Comparison of ENCODE assay signal across 25 mouse cellular contexts in the genomic region with DNA sequence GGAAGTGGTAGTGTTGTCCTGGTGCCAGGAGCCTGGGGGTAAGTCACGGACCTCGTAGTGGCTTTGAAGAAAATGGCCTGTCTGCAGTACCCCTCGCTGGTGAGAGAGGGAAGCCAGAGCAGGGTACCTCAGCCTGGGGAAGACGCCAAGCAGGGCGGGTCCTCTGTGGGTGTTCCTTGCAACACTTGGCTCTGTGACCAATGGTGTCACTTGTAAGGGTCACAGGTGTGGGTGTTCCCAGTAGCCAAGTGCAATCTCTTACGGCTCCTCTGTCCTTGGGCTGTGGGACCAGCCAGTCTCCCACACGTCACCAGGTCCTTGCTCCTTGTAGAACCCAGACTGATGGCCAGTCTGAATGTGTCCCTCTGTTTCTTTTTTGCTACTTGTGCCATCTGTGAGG. TPM values are rescaled to one million over a fixed set of nuclear protein-coding genes. Genes with fewer than 3 reads are reported as not detected.
"Had no signal": no experiment of that assay in that cellular context is flagged by ENCODE, and none has a peak within 500 bp of the region (broad histone marks: within the 10 kb centered on the region; RNA-seq: fewer than 3 reads in every experiment).

Aqp12 (plus strand) TSS at position 274 of the 400 bp plus-strand sequence.

- H3K27me3 ChIP-seq: limb, embryonic 12.5 days; lung, embryonic 15.5 days; midbrain, embryonic 13.5 days; neural tube, embryonic 13.5 days had no signal

- H3K36me3 ChIP-seq: limb, embryonic 12.5 days; limb, embryonic 15.5 days; lung, embryonic 15.5 days; midbrain, embryonic 10.5 days; midbrain, embryonic 13.5 days; neural tube, embryonic 13.5 days had no signal

- H3K9me3 ChIP-seq: limb, embryonic 15.5 days; lung, embryonic 15.5 days; midbrain, embryonic 10.5 days had no signal

- H3K27ac ChIP-seq: limb, embryonic 12.5 days; limb, embryonic 15.5 days; liver, embryonic 14.5 days; lung, embryonic 15.5 days; midbrain, embryonic 13.5 days; neural tube, embryonic 13.5 days had no signal

- DNase-seq: kidney, adult 11 months; kidney, adult 8-10 months; kidney, postnatal 14 days; kidney, postnatal 4 days; left cerebral cortex, postnatal 4 days; liver, postnatal 0 days; lung, postnatal 36 days; right cerebral cortex, adult 18-20 months; right cerebral cortex, postnatal 14 days; thymus, adult 2 months; thymus, postnatal 14 days had no signal

- H3K4me1 ChIP-seq: limb, embryonic 12.5 days; limb, embryonic 15.5 days; lung, embryonic 15.5 days; midbrain, embryonic 10.5 days; midbrain, embryonic 13.5 days; neural tube, embryonic 13.5 days had no signal

- H3K4me2 ChIP-seq: limb, embryonic 12.5 days; limb, embryonic 15.5 days; liver, embryonic 11.5 days; lung, embryonic 15.5 days; midbrain, embryonic 13.5 days; neural tube, embryonic 13.5 days had no signal

- ATAC-seq: hindbrain, embryonic 16.5 days; liver, postnatal 0 days; midbrain, embryonic 13.5 days; midbrain, embryonic 16.5 days had no signal

- H3K4me3 ChIP-seq: limb, embryonic 12.5 days; limb, embryonic 15.5 days; lung, embryonic 15.5 days; megakaryocyte, embryonic 14.5 days; midbrain, embryonic 10.5 days; midbrain, embryonic 13.5 days; myocyte; neural tube, embryonic 13.5 days had no signal

- H3K9ac ChIP-seq: limb, embryonic 12.5 days; limb, embryonic 15.5 days; liver, embryonic 14.5 days; liver, postnatal 0 days; lung, embryonic 15.5 days; midbrain, embryonic 13.5 days; neural tube, embryonic 13.5 days had no signal

RNA-seq across cellular contexts. Expression of gene Aqp12, which starts in this region (rescaled TPM):
- polyA plus RNA-seq: hindbrain, embryonic 16.5 days; kidney, embryonic 16.5 days; limb, embryonic 12.5 days; limb, embryonic 15.5 days; liver, embryonic 11.5 days; liver, embryonic 14.5 days; liver, postnatal 0 days; lung, embryonic 15.5 days; midbrain, embryonic 10.5 days; midbrain, embryonic 13.5 days; midbrain, embryonic 16.5 days; myocyte; neural tube, embryonic 13.5 days; stomach, embryonic 14.5 days had no signal
